Mouse (Mus musculus) ES-E14 (cell line): Measurements from ENCODE around the gene Gtf3c5. TPM values are rescaled to one million over a fixed set of nuclear protein-coding genes. Genes with fewer than 3 reads are reported as not detected.

Source experiments
- DNase-seq: peaks from one replicate; pipeline ENCODE4 v3.0.0-alpha.2; 2013; ENCODE audit warnings: low read depth, low spot score
- H3K27ac ChIP-seq: 2 replicates; pipeline ENCODE4 v1.5.1; 2012; ENCODE audit warnings: low read depth, mild to moderate bottlenecking, low read length, moderate library complexity, mixed read lengths; ENCODE audit not compliant: poor library complexity, insufficient read depth, severe bottlenecking
- H3K36me3 ChIP-seq: 2 replicates; pipeline ENCODE4 v1.6.1; 2012; ENCODE audit warnings: mild to moderate bottlenecking, low read length, moderate library complexity, mixed read lengths; ENCODE audit not compliant: control insufficient read depth, poor library complexity, insufficient read depth, severe bottlenecking
- H3K4me1 ChIP-seq, 2 experiments: fragments of 150-350 bp in 1 of 2; sonication (generic) in 1 of 2; 2 replicates each; pipeline ENCODE4 v1.6.1; 2012; ENCODE audit warnings: low read length in 2 of 2, mild to moderate bottlenecking in 1 of 2, mixed read lengths in 1 of 2; ENCODE audit not compliant: control insufficient read depth in 2 of 2, insufficient read depth in 2 of 2, poor library complexity in 1 of 2
- H3K4me3 ChIP-seq, 2 experiments: fragments of 150-350 bp in 1 of 2; sonication (generic) in 1 of 2; 2 replicates each; pipeline ENCODE4 v1.5.1; 2012; ENCODE audit warnings: low read length in 2 of 2, low read depth in 1 of 2, mild to moderate bottlenecking in 1 of 2, mixed read lengths in 1 of 2; ENCODE audit not compliant: insufficient read depth in 1 of 2, poor library complexity in 1 of 2, severe bottlenecking in 1 of 2
- H3K9ac ChIP-seq: 2 replicates; pipeline ENCODE4 v1.6.1; 2012; ENCODE audit warnings: low read depth, mild to moderate bottlenecking, low read length, mixed read lengths; ENCODE audit not compliant: poor library complexity, insufficient read depth, severe bottlenecking
- H3K9me3 ChIP-seq: fragments of 150-350 bp; sonication (generic); 2 replicates; pipeline ENCODE4 v1.6.1; 2012; ENCODE audit warnings: low read depth, mild to moderate bottlenecking, low read length; ENCODE audit not compliant: control insufficient read depth, insufficient read depth
- CHD2 ChIP-seq: IDR thresholded peaks from 2 replicates; pipeline ENCODE4 v1.6.1; 2014; ENCODE audit warnings: mild to moderate bottlenecking, low read depth, low read length, inconsistent platforms
- HCFC1 ChIP-seq: IDR thresholded peaks from 2 replicates; pipeline ENCODE4 v1.6.1; 2012; ENCODE audit warnings: low read length, inconsistent platforms, borderline replicate concordance; ENCODE audit not compliant: insufficient read depth
- MAFK ChIP-seq: IDR thresholded peaks from 2 replicates; pipeline ENCODE4 v1.6.1; 2014; ENCODE audit warnings: mild to moderate bottlenecking, low read depth, low read length, inconsistent platforms; ENCODE audit not compliant: insufficient read depth
- ZC3H11A ChIP-seq: IDR thresholded peaks from 2 replicates; pipeline ENCODE4 v1.6.1; 2012; ENCODE audit warnings: low read depth, mild to moderate bottlenecking, inconsistent platforms, low read length, borderline replicate concordance
- ZNF384 ChIP-seq: IDR thresholded peaks from 2 replicates; pipeline ENCODE4 v1.6.1; 2012; ENCODE audit warnings: low read depth, low read length, inconsistent platforms
- in situ Hi-C, 2 experiments: fragments of 600-800 bp; cut with MboI; formaldehyde crosslinking; loops; one replicate each; pipeline ENCODE4 v1.15.1; 2025; ENCODE audit warnings: low sequenced_read_pairs in 2 of 2, inconsistent platforms in 1 of 2; ENCODE audit not compliant: unreplicated experiment in 2 of 2
- total RNA-seq: library from RNA; depleted of rRNA; stranded (reverse); fragments of 300-350 nt; gene quantifications from 2 replicates; pipeline ENCODE4 v1.2.3, GENCODE M21; 2012

Gene Gtf3c5
- total RNA-seq, 1 experiment = 20.0 TPM

DNA sequence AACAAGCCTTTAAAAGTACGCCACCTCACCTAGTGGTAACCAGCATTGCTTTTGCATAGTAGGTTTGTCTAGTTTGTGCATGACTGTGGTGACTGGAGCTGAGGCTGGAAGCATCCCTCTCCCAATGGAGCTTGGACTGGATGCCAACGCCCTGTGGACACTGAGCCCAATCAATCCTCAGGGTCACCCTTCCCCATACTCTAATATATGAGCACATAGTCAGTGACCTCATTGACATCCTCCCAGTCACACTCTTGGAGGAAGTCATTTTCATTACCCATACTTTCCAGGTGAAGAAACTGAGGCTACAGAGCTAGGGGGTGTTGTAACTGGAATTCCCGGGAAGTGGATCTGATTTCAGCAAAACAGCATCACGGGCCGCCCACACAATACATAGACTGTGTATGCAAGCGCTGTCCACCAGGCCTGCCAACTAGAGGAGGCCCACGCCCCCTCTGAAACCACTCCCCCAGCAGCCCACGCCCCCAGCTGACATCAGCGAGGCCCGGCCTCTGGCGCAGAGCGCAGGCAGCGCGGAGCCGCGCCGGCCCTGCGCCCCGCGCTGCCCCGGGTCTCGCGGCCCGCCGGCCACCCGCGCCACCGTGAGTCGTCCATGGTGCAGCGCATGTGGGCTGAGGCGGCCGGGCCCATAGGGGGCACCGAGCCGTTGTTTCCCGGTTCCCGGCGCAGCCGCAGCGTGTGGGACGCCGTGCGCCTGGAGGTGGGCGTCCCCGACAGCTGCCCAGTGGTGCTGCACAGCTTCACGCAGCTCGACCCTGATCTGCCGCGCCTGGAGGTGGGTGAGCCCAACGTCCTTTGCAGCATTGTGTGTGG is 50.4 kb downstream of the Gtf3c5 start:
- peak overlapping the region; percentile 68 to 75 for H3K4me3 ChIP-seq
- no peaks in the 10 kb centered on the region for H3K36me3 ChIP-seq
- TF ChIP-seq HCFC1 (no peak), CHD2 (no peak), MAFK (no peak), ZC3H11A (no peak), ZNF384 (no peak)
- no peak overlapping the region for H3K27ac ChIP-seq
- H3K4me1 ChIP-seq = peaks cover 2 to 16% of the 10 kb centered on the region in 2 experiments; a peak in 2 of 4 replicates
- peak overlapping the region; percentile 52 for H3K9ac ChIP-seq
- peak; percentile 69 for DNase-seq
- no peaks in the 10 kb centered on the region for H3K9me3 ChIP-seq
- in situ Hi-C loops = no loop called here

DNA sequence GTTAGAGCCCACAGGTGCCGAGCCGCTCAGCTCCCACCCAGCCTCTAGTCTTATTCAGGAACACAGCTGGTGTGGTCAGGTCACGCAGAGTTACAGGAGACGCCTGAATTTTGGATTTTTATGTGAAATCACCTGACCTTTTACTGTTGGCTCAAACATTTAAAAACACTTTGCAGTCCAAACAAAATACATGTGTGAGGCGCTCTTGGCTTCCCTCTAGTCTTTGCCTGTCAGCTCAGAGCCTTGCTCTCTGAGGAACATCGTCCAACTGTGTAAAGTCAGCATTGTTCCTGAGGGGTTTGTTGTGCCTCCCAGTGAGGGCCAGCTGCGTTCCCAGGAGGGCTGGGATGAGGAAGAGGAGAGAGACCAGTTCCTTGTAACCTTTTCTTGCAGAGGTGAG is 53.2 kb downstream of the Gtf3c5 start:
- in situ Hi-C loops = no loop called here
- H3K9ac ChIP-seq = no peak overlapping the region
- no peaks in the 10 kb centered on the region for H3K36me3 ChIP-seq
- TF ChIP-seq CHD2 (no peak), MAFK (no peak), HCFC1 (no peak), ZC3H11A (no peak), ZNF384 (no peak)
- peaks cover 3 to 22% of the 10 kb centered on the region in 2 experiments for H3K4me1 ChIP-seq
- no peaks in the 10 kb centered on the region for H3K9me3 ChIP-seq
- no peak overlapping the region for H3K4me3 ChIP-seq
- no peak for DNase-seq
- H3K27ac ChIP-seq = no peak overlapping the region

DNA sequence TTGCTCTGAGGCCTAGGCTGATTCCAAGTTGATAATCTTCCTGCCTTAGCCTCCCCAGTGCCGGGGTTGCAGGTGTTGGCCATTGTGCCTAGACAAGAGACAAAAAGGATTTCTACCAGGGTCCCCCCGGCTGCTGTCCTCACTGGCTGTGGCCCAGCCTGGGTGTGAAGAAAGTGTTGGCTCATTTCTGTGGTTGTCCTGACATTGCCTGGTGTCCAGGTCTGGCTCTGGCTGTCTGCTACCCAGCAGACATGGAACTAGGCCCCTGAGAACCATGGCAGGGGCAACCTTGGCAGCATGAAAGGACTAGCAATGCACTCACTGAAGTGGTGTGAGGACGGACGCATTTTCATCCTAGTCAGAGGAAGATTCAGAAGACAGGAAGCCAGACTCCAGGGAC is 53.7 kb downstream of the Gtf3c5 start:
- Histone ChIP-seq H3K4me3 (no peak overlapping the region), H3K9me3 (no peaks in the 10 kb centered on the region), H3K36me3 (no peaks in the 10 kb centered on the region), H3K27ac (no peak overlapping the region), H3K9ac (no peak overlapping the region), H3K4me1 (peaks cover 4 to 25% of the 10 kb centered on the region in 2 experiments)
- TF ChIP-seq ZNF384 = no peak
- TF ChIP-seq HCFC1 = no peak
- TF ChIP-seq ZC3H11A = no peak
- TF ChIP-seq MAFK = no peak
- no peak for TF ChIP-seq CHD2
- no peak for DNase-seq
- in situ Hi-C loops = no loop called here

DNA sequence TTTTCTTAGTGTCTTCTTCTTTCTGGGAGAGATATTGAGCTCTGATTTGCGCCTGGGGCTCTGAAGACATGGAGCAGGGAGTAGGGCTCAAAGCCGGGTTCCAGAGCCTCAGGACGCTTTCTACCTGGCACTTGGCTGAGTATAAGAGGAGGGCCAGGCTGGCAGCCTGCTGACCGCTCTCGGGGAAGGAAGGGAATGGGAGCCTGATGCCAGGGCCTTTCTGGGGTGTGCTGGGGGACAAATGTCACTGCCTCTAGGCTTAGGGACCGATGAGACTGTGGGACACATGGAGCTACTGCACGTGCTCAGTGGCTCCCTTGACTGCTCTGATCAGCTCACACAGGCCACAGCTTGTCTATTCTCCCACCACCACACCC is 55.2 kb downstream of the Gtf3c5 start:
- no peak overlapping the region for H3K27ac ChIP-seq
- in situ Hi-C loops = no loop called here
- H3K4me1 ChIP-seq = peaks cover 7 to 27% of the 10 kb centered on the region in 2 experiments

More for the DNA sequence above, 55.2 kb downstream of the Gtf3c5 start:
- Histone ChIP-seq H3K9me3 (no peaks in the 10 kb centered on the region), H3K36me3 (no peaks in the 10 kb centered on the region), H3K9ac (no peak overlapping the region), H3K4me3 (no peak overlapping the region)
- TF ChIP-seq MAFK (no peak), ZNF384 (no peak), CHD2 (no peak), ZC3H11A (no peak), HCFC1 (no peak)
- no peak for DNase-seq
